Mouse (Mus musculus): ENCODE measurements around the gene Aldh6a1. TPM values are rescaled to one million over a fixed set of nuclear protein-coding genes. Genes with fewer than 3 reads are reported as not detected.

The Aldh6a1 gene
- 1 to 10 TPM; 2.6 to 4.3 TPM for total RNA-seq (2023)

GRCm38 (mm10) chr12:84450718-84451646 lies at the start of gene Aldh6a1, which contains the start of gene Lin52:
Aldh6a1 (minus strand) TSS chr12:84451004.
Lin52 (plus strand) TSS chr12:84451422.

GRCm38 (mm10) chr12:84416834-84417604 lies 33.8 kb downstream of the Aldh6a1 start, which contains the start of gene Rnf113a2:
Rnf113a2 (plus strand) TSS chr12:84417196.

GRCm38 (mm10) chr12:84408819-84409507 lies 41.8 kb downstream of the Aldh6a1 start, which contains the start of the genes Entpd5 and Bbof1:
Entpd5 (minus strand) TSS chr12:84409029.
Bbof1 (plus strand) TSS chr12:84409071.

Other genes starting within 250 kb of the Aldh6a1 start
- 10 to 100 TPM; 66.3 to 71.8 TPM for gene Elmsan1, start 232.1 kb downstream of the Aldh6a1 start, total RNA-seq (2023)
- gene Ptgr2, start 165.8 kb downstream of the Aldh6a1 start, total RNA-seq (2023) = 10 to 100 TPM; 15.0 to 16.0 TPM
- 10 to 100 TPM; 32.5 to 32.6 TPM for gene Zfp410, start 134.2 kb downstream of the Aldh6a1 start, total RNA-seq (2023)
- gene Coq6, start 89.3 kb downstream of the Aldh6a1 start, total RNA-seq (2023) = 10 to 100 TPM; 13.4 to 13.5 TPM
- gene Fam161b, start 89.2 kb downstream of the Aldh6a1 start, total RNA-seq (2023) = under 1 TPM; 0.48 to 0.93 TPM
- gene Entpd5, start 42.0 kb downstream of the Aldh6a1 start, total RNA-seq (2023) = 10 to 100 TPM; 18.4 to 20.1 TPM
- gene Bbof1, start 41.9 kb downstream of the Aldh6a1 start, total RNA-seq (2023) = under 1 TPM; 0.31 to 0.46 TPM
- 10 to 100 TPM; 17.4 to 20.0 TPM for gene Rnf113a2, start 33.8 kb downstream of the Aldh6a1 start, total RNA-seq (2023)
- 1 to 10 TPM; 7.9 to 8.2 TPM for gene Lin52, start 418 bp upstream of the Aldh6a1 start, total RNA-seq (2023)
- not detected for gene Vsx2, start 118.8 kb upstream of the Aldh6a1 start, total RNA-seq (2023)
- gene Abcd4, start 166.4 kb upstream of the Aldh6a1 start, total RNA-seq (2023) = 1 to 10 TPM; 8.2 to 8.9 TPM
- not detected for gene Vrtn, start 190.0 kb upstream of the Aldh6a1 start, total RNA-seq (2023)
- not detected for gene Syndig1l, start 247.8 kb upstream of the Aldh6a1 start, total RNA-seq (2023)